Comparison of ENCODE assay signal across 8 mouse cellular contexts in the genomic region with DNA sequence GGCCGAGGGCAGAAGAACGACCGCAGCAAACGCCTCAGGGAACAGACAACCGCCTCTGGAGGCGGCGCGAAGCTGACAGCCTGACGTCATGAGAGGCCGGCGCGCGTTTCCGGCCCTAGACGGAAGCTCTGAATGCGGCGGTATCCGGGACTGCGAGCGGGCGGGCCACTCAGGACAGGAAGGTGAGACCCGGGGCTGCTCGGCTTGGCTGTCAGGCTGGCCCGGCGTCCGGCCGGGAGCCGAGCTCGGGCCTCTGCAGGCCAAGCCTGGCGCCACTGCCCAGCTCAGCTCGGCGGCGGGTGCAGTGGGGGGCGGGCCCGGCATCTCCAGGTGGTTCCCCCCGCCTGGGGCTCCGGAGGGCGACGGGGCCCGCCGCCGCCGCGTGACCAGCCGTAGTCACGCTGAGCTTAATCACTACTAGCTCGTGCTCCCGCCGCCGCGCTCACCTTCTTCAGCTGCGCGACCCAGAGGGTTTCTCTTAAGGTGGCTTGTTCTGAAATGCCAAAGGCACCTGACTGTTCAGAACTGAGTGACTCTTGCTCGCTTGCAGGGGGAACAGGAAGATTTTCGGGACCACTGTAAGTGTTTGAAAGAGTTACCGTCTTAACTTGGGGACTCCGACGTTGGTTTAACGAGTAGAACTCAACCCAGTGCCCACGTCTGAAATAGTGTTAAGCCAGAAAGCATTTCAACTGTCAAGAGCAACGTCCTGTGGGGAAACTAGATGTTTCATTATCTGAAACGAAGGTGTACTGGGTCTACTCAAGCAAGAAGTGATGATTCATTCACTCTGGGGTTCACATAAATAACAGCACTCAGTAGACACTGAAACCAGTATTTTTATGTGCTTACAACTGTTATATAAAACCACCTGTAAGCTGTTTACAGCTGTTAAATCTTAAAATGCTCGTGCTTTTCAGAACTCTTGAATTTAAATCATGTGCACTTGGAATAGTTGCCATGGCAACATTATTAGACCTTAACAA. TPM values are rescaled to one million over a fixed set of nuclear protein-coding genes. Genes with fewer than 3 reads are reported as not detected.
DNase-seq lines count a peak whose midpoint lies in the region; ATAC-seq lines count a peak whose summit lies in the region.

A gene (minus strand): TSS at position 73 of the 986 bp plus-strand sequence.
A gene (plus strand): TSS at position 174 of the 986 bp plus-strand sequence.

- H3K4me2 ChIP-seq in hindbrain, embryonic 16.5 days (ENCODE audit: low read length), result peak within 1 kb of the TSS; percentile 90

- H3K4me1 ChIP-seq in hindbrain, embryonic 16.5 days (ENCODE audit: control insufficient read depth, insufficient read depth, low read depth, low read length), result peaks cover 22% of the 10 kb centered on the region
- H3K4me1 ChIP-seq in megakaryocyte, embryonic 14.5 days, result peaks cover 46% of the 10 kb centered on the region

- peak; percentile 98 for ATAC-seq in hindbrain, embryonic 16.5 days

- under 1% methylated on average over 63 of the region's 63 CpGs for WGBS in hindbrain, embryonic 16.5 days

- H3K9me3 ChIP-seq in hindbrain, embryonic 16.5 days (ENCODE audit: control insufficient read depth, low read length), result no peaks in the 10 kb centered on the region
- no peaks in the 10 kb centered on the region for H3K9me3 ChIP-seq in megakaryocyte, embryonic 14.5 days

- peak within 1 kb of the TSS; percentile 88 for H3K9ac ChIP-seq in hindbrain, embryonic 16.5 days (ENCODE audit: low read depth, low read length)

- peak; percentile 96 for DNase-seq in ZHBTc4 (ENCODE audit: low read depth, low spot score)
- DNase-seq in cerebellum, postnatal 36 days, result peak; percentile 90 to 91
- peak; percentile 87 for DNase-seq in gastrocnemius, adult 18-20 months (ENCODE audit: low spot score)
- DNase-seq in left cerebral cortex, adult 9 months (ENCODE audit: low spot score in 2 of 2), result peak; percentile 73 to 90
- peak; percentile 90 to 91 for DNase-seq in right cerebral cortex, adult 2 months (ENCODE audit: low spot score in 2 of 2)
- DNase-seq in urinary bladder, postnatal 10 days (ENCODE audit: low spot score), result peak; percentile 68

- peaks cover 3% of the 10 kb centered on the region for H3K36me3 ChIP-seq in hindbrain, embryonic 16.5 days (ENCODE audit: control insufficient read depth, insufficient read depth, low read length)
- H3K36me3 ChIP-seq in megakaryocyte, embryonic 14.5 days (replicated peaks; ENCODE audit: low read length), result peaks cover 27% of the 10 kb centered on the region

- H3K27ac ChIP-seq in hindbrain, embryonic 16.5 days (ENCODE audit: low read depth, low read length), result peak within 1 kb of the TSS; percentile 93

- H3K4me3 ChIP-seq in hindbrain, embryonic 16.5 days (ENCODE audit: low read length), result peak within 1 kb of the TSS; percentile 80
- peak within 1 kb of the TSS; percentile 93 for H3K4me3 ChIP-seq in megakaryocyte, embryonic 14.5 days (replicated peaks)

- H3K27me3 ChIP-seq in hindbrain, embryonic 16.5 days (replicated peaks; ENCODE audit: control insufficient read depth, insufficient read depth, low read length), result no peaks in the 10 kb centered on the region
- no peaks in the 10 kb centered on the region for H3K27me3 ChIP-seq in megakaryocyte, embryonic 14.5 days (replicated peaks)

RNA-seq across cellular contexts. Expression of the first gene that starts in this region (rescaled TPM):
- 1 to 10 TPM; 4.2 to 4.5 TPM for total RNA-seq in gastrocnemius, adult 18-20 months (2021)
- polyA plus RNA-seq in hindbrain, embryonic 16.5 days (2015; fragmentation: Nextera tagmentation; extraction: Ambion mirVana), result 72.4 and 81.3 TPM in 2 replicates
- 3.3 TPM in 1 of 2 replicates, not detected in the other for polyA plus RNA-seq in megakaryocyte, embryonic 14.5 days (2012; ENCODE audit: insufficient read depth, low replicate concordance)

RNA-seq across cellular contexts. Expression of the second gene that starts in this region (rescaled TPM):
- total RNA-seq in gastrocnemius, adult 18-20 months (2021), result 1 to 10 TPM; 1.9 to 5.1 TPM
- 9.9 and 11.8 TPM in 2 replicates for polyA plus RNA-seq in hindbrain, embryonic 16.5 days (2015; fragmentation: Nextera tagmentation; extraction: Ambion mirVana)
- 1.2 and 2.4 TPM in 2 replicates for polyA plus RNA-seq in megakaryocyte, embryonic 14.5 days (2012; ENCODE audit: insufficient read depth, low replicate concordance)

Comparison
In these comparisons a context has a peak if more than half of its experiments do, and no peak if none do; other contexts are left out.
1. Peak in every context shown above with its lines: DNase-seq, ATAC-seq, H3K4me3 ChIP-seq and H3K27ac ChIP-seq.
2. RNA of the first gene that starts in this region (polyA plus RNA-seq): 72.4 to 81.3 TPM in hindbrain, embryonic 16.5 days; 3.3 TPM in megakaryocyte, embryonic 14.5 days; every median in the first group is over 10 times any median in the second.